In the genomic region with DNA sequence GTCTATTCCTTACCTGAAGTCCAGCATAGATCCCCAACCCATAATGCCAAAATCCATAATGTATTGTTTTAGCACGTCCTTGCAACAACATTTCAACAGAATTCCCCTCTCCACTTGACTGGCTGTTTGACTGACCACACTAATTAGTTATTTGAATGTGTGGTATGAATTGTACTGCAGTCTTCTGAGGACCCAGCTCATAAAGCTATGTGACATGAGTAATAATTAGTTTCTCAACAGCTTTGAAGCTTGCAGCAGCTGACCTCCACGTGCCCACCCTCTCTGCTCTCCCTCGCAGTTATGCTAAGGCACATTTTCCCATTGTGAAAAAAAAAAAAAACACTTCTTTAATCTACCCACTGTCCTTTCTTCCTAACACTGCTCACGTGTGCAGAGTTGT, we compare ENCODE assay signal across 23 mouse cellular contexts.
A peak's percentile ranks its signal among the peaks of the same experiment; 100 is the strongest.
DNase-seq lines count a peak whose midpoint lies in the region; ATAC-seq and TF ChIP-seq lines count a peak whose summit lies in the region.
"Had no signal": no experiment of that assay in that cellular context is flagged by ENCODE, and none has a peak within 500 bp of the region (broad histone marks: within the 10 kb centered on the region; RNA-seq: fewer than 3 reads in every experiment).

No protein-coding gene starts in this region.

- DNase-seq in hindbrain, embryonic 11.5 days (ENCODE audit: low spot score) = no peak
- peak; percentile 3 for DNase-seq in retina, postnatal 1 day
- DNase-seq in retina, embryonic 14.5 days (ENCODE audit: low spot score) = no peak
- no peak for DNase-seq in layer of hippocampus, adult 2 months (ENCODE audit: low spot score in 2 of 2)
- DNase-seq in cerebellum, postnatal 4 days (ENCODE audit: low spot score in 2 of 2) = no peak
- DNase-seq: adrenal gland, postnatal 14 days; B cell, adult 2 months; cerebellum, adult 2 months; cerebellum, postnatal 10 days; embryo, embryonic 11 days; gastrocnemius, adult 2 months; gastrocnemius, postnatal 25 days had no signal

- no peaks in the 10 kb centered on the region for H3K36me3 ChIP-seq in forebrain, embryonic 12.5 days (replicated peaks)
- no peaks in the 10 kb centered on the region for H3K36me3 ChIP-seq in forebrain, embryonic 13.5 days (ENCODE audit: poor library complexity, severe bottlenecking)
- no peaks in the 10 kb centered on the region for H3K36me3 ChIP-seq in hindbrain, embryonic 16.5 days (ENCODE audit: control insufficient read depth, insufficient read depth, low read length)
- H3K36me3 ChIP-seq in hindbrain, embryonic 11.5 days (ENCODE audit: control insufficient read depth, insufficient read depth, low read length) = no peaks in the 10 kb centered on the region
- H3K36me3 ChIP-seq: embryonic facial prominence, embryonic 15.5 days; forebrain, embryonic 10.5 days; heart, embryonic 12.5 days had no signal

- H3K27me3 ChIP-seq in forebrain, embryonic 12.5 days = no peaks in the 10 kb centered on the region
- no peaks in the 10 kb centered on the region for H3K27me3 ChIP-seq in forebrain, embryonic 13.5 days
- H3K27me3 ChIP-seq in hindbrain, embryonic 16.5 days (replicated peaks; ENCODE audit: control insufficient read depth, insufficient read depth, low read length) = no peaks in the 10 kb centered on the region
- no peaks in the 10 kb centered on the region for H3K27me3 ChIP-seq in hindbrain, embryonic 11.5 days (ENCODE audit: control insufficient read depth, insufficient read depth, low read length)
- H3K27me3 ChIP-seq: embryonic facial prominence, embryonic 15.5 days; heart, embryonic 12.5 days; Patski had no signal

- 37% methylated on average over 4 of the region's 4 CpGs for WGBS in forebrain, embryonic 12.5 days
- 31% methylated on average over 4 of the region's 4 CpGs for WGBS in forebrain, embryonic 13.5 days
- WGBS in hindbrain, embryonic 16.5 days = 52% methylated on average over 4 of the region's 4 CpGs
- WGBS in hindbrain, embryonic 11.5 days = 65% methylated on average over 4 of the region's 4 CpGs

- TF ChIP-seq CTCF in layer of hippocampus, adult 2 months (conservative IDR thresholded peaks at IDR 0.05) = no peak

- no peak overlapping the region for H3K4me2 ChIP-seq in forebrain, embryonic 12.5 days
- H3K4me2 ChIP-seq in forebrain, embryonic 13.5 days = no peak overlapping the region
- no peak overlapping the region for H3K4me2 ChIP-seq in hindbrain, embryonic 16.5 days (ENCODE audit: low read length)
- H3K4me2 ChIP-seq in hindbrain, embryonic 11.5 days (replicated peaks; ENCODE audit: low read depth, low read length) = no peak overlapping the region
- H3K4me2 ChIP-seq: embryonic facial prominence, embryonic 15.5 days; heart, embryonic 12.5 days had no signal

- no peaks in the 10 kb centered on the region for H3K4me1 ChIP-seq in forebrain, embryonic 12.5 days
- no peaks in the 10 kb centered on the region; the same call in 1 of the 2 replicates for H3K4me1 ChIP-seq in forebrain, embryonic 13.5 days
- no peaks in the 10 kb centered on the region for H3K4me1 ChIP-seq in hindbrain, embryonic 16.5 days (ENCODE audit: control insufficient read depth, insufficient read depth, low read depth, low read length)
- H3K4me1 ChIP-seq in hindbrain, embryonic 11.5 days (replicated peaks; ENCODE audit: control insufficient read depth, insufficient read depth, low read length) = no peaks in the 10 kb centered on the region
- H3K4me1 ChIP-seq: embryonic facial prominence, embryonic 15.5 days; forebrain, embryonic 10.5 days; heart, embryonic 12.5 days had no signal

- no peak overlapping the region for H3K27ac ChIP-seq in forebrain, embryonic 12.5 days
- no peak overlapping the region for H3K27ac ChIP-seq in forebrain, embryonic 13.5 days
- H3K27ac ChIP-seq in hindbrain, embryonic 16.5 days (ENCODE audit: low read depth, low read length) = no peak overlapping the region
- H3K27ac ChIP-seq in hindbrain, embryonic 11.5 days (ENCODE audit: low read depth, low read length) = no peak overlapping the region
- no peak overlapping the region for H3K27ac ChIP-seq in layer of hippocampus, adult 2 months
- H3K27ac ChIP-seq: embryonic facial prominence, embryonic 15.5 days; forebrain, embryonic 10.5 days; gastrocnemius, adult 2 months had no signal

- ATAC-seq in forebrain, embryonic 12.5 days (ENCODE audit: low FRiP score) = peak; percentile 61; the same call in 1 of the 2 replicates
- ATAC-seq in forebrain, embryonic 13.5 days = no peak
- ATAC-seq in hindbrain, embryonic 16.5 days = 0 out of 2 replicates have a peak, but pooled peaks have one; percentile 48
- no peak for ATAC-seq in hindbrain, embryonic 11.5 days (ENCODE audit: low FRiP score)
- ATAC-seq: activated CD4-positive, CD25-positive, alpha-beta regulatory T cell, adult 4 months; CD4-positive, CD25-positive, alpha-beta regulatory T cell, adult 4 months; intestine, embryonic 16.5 days; Patski had no signal

- no peak overlapping the region for H3K9ac ChIP-seq in forebrain, embryonic 12.5 days
- H3K9ac ChIP-seq in forebrain, embryonic 13.5 days = no peak overlapping the region
- H3K9ac ChIP-seq in hindbrain, embryonic 16.5 days (ENCODE audit: low read depth, low read length) = no peak overlapping the region
- no peak overlapping the region for H3K9ac ChIP-seq in hindbrain, embryonic 11.5 days (ENCODE audit: low read depth, low read length)
- H3K9ac ChIP-seq: embryonic facial prominence, embryonic 15.5 days; heart, embryonic 12.5 days had no signal

- no peak overlapping the region for H3K4me3 ChIP-seq in forebrain, embryonic 12.5 days (replicated peaks)
- no peak overlapping the region for H3K4me3 ChIP-seq in forebrain, embryonic 13.5 days
- no peak overlapping the region for H3K4me3 ChIP-seq in hindbrain, embryonic 16.5 days (ENCODE audit: low read length)
- H3K4me3 ChIP-seq in hindbrain, embryonic 11.5 days (ENCODE audit: low read depth, low read length) = no peak overlapping the region
- H3K4me3 ChIP-seq in layer of hippocampus, adult 2 months = no peak overlapping the region
- H3K4me3 ChIP-seq: embryonic facial prominence, embryonic 15.5 days; erythroblast, embryonic 14.5 days; forebrain, embryonic 10.5 days; gastrocnemius, adult 2 months; heart, embryonic 12.5 days had no signal

- H3K9me3 ChIP-seq in forebrain, embryonic 12.5 days = no peaks in the 10 kb centered on the region
- no peaks in the 10 kb centered on the region for H3K9me3 ChIP-seq in forebrain, embryonic 13.5 days (replicated peaks)
- H3K9me3 ChIP-seq in hindbrain, embryonic 16.5 days (ENCODE audit: control insufficient read depth, low read length) = no peaks in the 10 kb centered on the region
- H3K9me3 ChIP-seq in hindbrain, embryonic 11.5 days (ENCODE audit: control insufficient read depth, low read length) = no peaks in the 10 kb centered on the region
- H3K9me3 ChIP-seq: embryonic facial prominence, embryonic 15.5 days; forebrain, embryonic 10.5 days; heart, embryonic 12.5 days had no signal

Comparison
In these comparisons a context has a peak if more than half of its experiments do, and no peak if none do; other contexts are left out.
1. ATAC-seq: peak in forebrain, embryonic 12.5 days (single experiment) and hindbrain, embryonic 16.5 days (single experiment); none in forebrain, embryonic 13.5 days (single experiment) and hindbrain, embryonic 11.5 days (single experiment).